Mouse (Mus musculus) MEL-GATA-1-ER (cell line): ENCODE data around the gene Pofut1.

ENCODE experiments used
- DNase-seq: peaks from one replicate; pipeline ENCODE4 v3.0.0-alpha.2; 2012; ENCODE audit warnings: low read depth; ENCODE audit errors: extremely low read depth

The Pofut1 gene

GRCm38 (mm10) chr2:153241250-153242014 lies at the start of gene Pofut1, which contains the start of gene Plagl2:
Gene Pofut1, plus strand, starts transcription at chr2:153241533.
Gene Plagl2, minus strand, starts transcription at chr2:153241426.
- peak; percentile 63 for DNase-seq

- DNase-seq = peak; percentile 76
These were observed 47.1 kb upstream of the Pofut1 start for GRCm38 (mm10) chr2:153194255-153194654.

- no peak for DNase-seq
These were observed 42.8 kb upstream of the Pofut1 start for GRCm38 (mm10) chr2:153198485-153198884.

- peak; percentile 78 for DNase-seq
These were observed 42.2 kb upstream of the Pofut1 start for GRCm38 (mm10) chr2:153199114-153199513.

GRCm38 (mm10) chr2:153202766-153203165 lies 38.6 kb upstream of the Pofut1 start:
- no peak for DNase-seq

GRCm38 (mm10) chr2:153208149-153208548 lies 33.2 kb upstream of the Pofut1 start:
- DNase-seq = no peak

GRCm38 (mm10) chr2:153209286-153209685 lies 32.0 kb upstream of the Pofut1 start:
- no peak for DNase-seq

GRCm38 (mm10) chr2:153211451-153211850 lies 29.9 kb upstream of the Pofut1 start:
- DNase-seq = no peak

GRCm38 (mm10) chr2:153213351-153213750 lies 28.0 kb upstream of the Pofut1 start:
- no peak for DNase-seq

GRCm38 (mm10) chr2:153214771-153215259 lies 26.5 kb upstream of the Pofut1 start:
- no peak for DNase-seq

GRCm38 (mm10) chr2:153215421-153215820 lies 25.9 kb upstream of the Pofut1 start:
- DNase-seq = no peak

- DNase-seq = no peak
These were observed 23.4 kb upstream of the Pofut1 start for GRCm38 (mm10) chr2:153217826-153218340.

GRCm38 (mm10) chr2:153218516-153218915 lies 22.8 kb upstream of the Pofut1 start:
- no peak for DNase-seq

- peak; percentile 63 for DNase-seq
These were observed 19.7 kb upstream of the Pofut1 start for GRCm38 (mm10) chr2:153221620-153222019.

- DNase-seq = no peak
These were observed 19.2 kb upstream of the Pofut1 start for GRCm38 (mm10) chr2:153222130-153222529.

- no peak for DNase-seq
These were observed 18.8 kb upstream of the Pofut1 start for GRCm38 (mm10) chr2:153222566-153222965.

- DNase-seq = no peak
These were observed 16.3 kb upstream of the Pofut1 start, which contains the start of gene Tspyl3 for GRCm38 (mm10) chr2:153224946-153225594. Gene Tspyl3, minus strand, starts transcription at chr2:153225441.

GRCm38 (mm10) chr2:153225595-153225953 lies 15.8 kb upstream of the Pofut1 start:
- DNase-seq = peak; percentile 32

- peak; percentile 54 for DNase-seq
These were observed 13.4 kb upstream of the Pofut1 start for GRCm38 (mm10) chr2:153227959-153228358.

- no peak for DNase-seq
These were observed 12.8 kb upstream of the Pofut1 start for GRCm38 (mm10) chr2:153228523-153228922.

- DNase-seq = no peak
These were observed 4.1 kb upstream of the Pofut1 start for GRCm38 (mm10) chr2:153237193-153237592.

- DNase-seq = no peak
These were observed 3.4 kb upstream of the Pofut1 start for GRCm38 (mm10) chr2:153237891-153238290.
